Mouse (Mus musculus) embryonic fibroblast, embryonic 13.5 days (primary cell): ENCODE results near the gene Nrcam.

ENCODE experiments used
- CTCF ChIP-seq: IDR thresholded peaks from 2 replicates; pipeline ENCODE4 v1.5.1; 2011; ENCODE audit warnings: mild to moderate bottlenecking, control low read depth, low read length, moderate library complexity, borderline replicate concordance; ENCODE audit not compliant: insufficient read depth
- POLR2A ChIP-seq: IDR thresholded peaks from 2 replicates; pipeline ENCODE4 v1.6.1; 2011; ENCODE audit warnings: low read depth, mild to moderate bottlenecking, control low read depth, low read length, moderate library complexity

DNA sequence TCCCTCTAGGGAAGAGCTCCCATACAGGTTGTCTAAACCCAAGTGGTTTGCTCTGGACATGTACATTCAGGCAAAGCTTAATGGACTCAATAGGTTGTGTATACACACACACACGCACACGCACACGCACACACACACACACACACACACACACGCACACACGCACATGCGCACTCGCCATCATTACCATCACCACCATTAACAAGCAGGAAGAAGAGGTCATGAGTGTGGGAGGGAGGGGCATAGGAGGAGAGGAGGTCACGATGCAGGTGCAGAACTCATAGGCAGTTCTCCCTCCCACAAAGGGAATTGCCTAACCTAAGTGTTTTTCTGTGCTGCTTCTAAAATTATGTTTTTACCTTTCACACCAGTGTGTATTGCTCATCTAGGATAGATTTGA, 41.7 kb upstream of the Nrcam start:
- TF ChIP-seq CTCF, result no peak
- TF ChIP-seq POLR2A, result no peak
